Mouse (Mus musculus): ENCODE data around the gene Sgce. TPM values are rescaled to one million over a fixed set of nuclear protein-coding genes. Genes with fewer than 3 reads are reported as not detected.
"Not testable (repeated sequence)": the region's sequence is repeated elsewhere in the genome, so short reads cannot be mapped to it uniquely, and the experiment has no call there.

Sgce gene
- 57.1 and 59.3 TPM in 2 replicates for polyA plus RNA-seq (2014; fragmentation: Nextera tagmentation; extraction: Ambion mirVana)

GRCm38 (mm10) chr6:4746696-4747439 is at the start of gene Sgce, which contains the start of gene Peg10:
Gene Sgce, minus strand, starts transcription at chr6:4747207.
Gene Peg10, plus strand, starts transcription at chr6:4747306.
- H3K4me2 ChIP-seq (ENCODE audit: low read depth, low read length, severe bottlenecking): peak within 1 kb of the TSS; percentile 63
- H3K27ac ChIP-seq (ENCODE audit: low read depth, low read length): peak within 1 kb of the TSS; percentile 33; the same call in 1 of the 2 replicates
- DNase-seq (ENCODE audit: low spot score): peak; percentile 94
- WGBS: 61% methylated on average over 32 of the region's 38 CpGs
- H3K27me3 ChIP-seq (ENCODE audit: control insufficient read depth, insufficient read depth, low read length): no peaks in the 10 kb centered on the region
- peak within 1 kb of the TSS; percentile 78 for H3K9ac ChIP-seq (ENCODE audit: low read length)
- no peaks in the 10 kb centered on the region for H3K36me3 ChIP-seq (ENCODE audit: control insufficient read depth, insufficient read depth, low read length)
- ATAC-seq (replicated peaks; ENCODE audit: low FRiP score): peak; percentile 79
- peaks cover 6% of the 10 kb centered on the region; the same call in 1 of the 2 replicates for H3K9me3 ChIP-seq (ENCODE audit: control insufficient read depth, low read length)
- peak within 1 kb of the TSS; percentile 37 for H3K4me3 ChIP-seq (ENCODE audit: low read depth, low read length)
- H3K4me1 ChIP-seq (replicated peaks; ENCODE audit: control insufficient read depth, insufficient read depth, low read length): no peaks in the 10 kb centered on the region

GRCm38 (mm10) chr6:4796281-4796680 is 49.3 kb upstream of the Sgce start:
- H3K4me3 ChIP-seq (ENCODE audit: low read depth, low read length): no peak overlapping the region
- no peak overlapping the region for H3K9ac ChIP-seq (ENCODE audit: low read length)
- no peak overlapping the region for H3K27ac ChIP-seq (ENCODE audit: low read depth, low read length)
- H3K9me3 ChIP-seq (ENCODE audit: control insufficient read depth, low read length): no peaks in the 10 kb centered on the region
- H3K4me1 ChIP-seq (replicated peaks; ENCODE audit: control insufficient read depth, insufficient read depth, low read length): no peaks in the 10 kb centered on the region
- H3K36me3 ChIP-seq (ENCODE audit: control insufficient read depth, insufficient read depth, low read length): no peaks in the 10 kb centered on the region
- WGBS: 87% methylated on average over 1 of the region's 1 CpGs
- no peak for DNase-seq (ENCODE audit: low spot score)
- ATAC-seq (replicated peaks; ENCODE audit: low FRiP score): no peak
- H3K27me3 ChIP-seq (ENCODE audit: control insufficient read depth, insufficient read depth, low read length): no peaks in the 10 kb centered on the region
- H3K4me2 ChIP-seq (ENCODE audit: low read depth, low read length, severe bottlenecking): no peak overlapping the region

DNA sequence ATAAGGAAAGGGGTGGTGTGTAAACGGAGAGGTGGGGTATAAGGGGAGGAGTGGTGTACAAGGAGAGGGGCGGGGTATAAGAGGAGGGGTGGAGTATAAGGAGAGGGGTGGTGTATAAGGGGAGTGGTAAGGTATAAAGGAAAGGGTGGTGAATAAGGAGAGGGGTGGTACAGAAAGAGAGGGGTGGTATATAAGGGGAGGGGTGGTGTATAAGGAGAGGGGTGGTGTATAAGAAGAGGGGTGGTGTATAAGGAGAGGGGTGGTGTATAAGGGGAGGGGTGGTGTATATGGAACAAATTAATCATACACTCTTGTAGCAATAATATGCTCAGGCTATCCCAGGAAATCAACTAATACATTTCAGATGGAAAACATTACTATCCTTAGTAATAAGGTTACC is 15.2 kb upstream of the Sgce start:
- DNase-seq (ENCODE audit: low spot score) (no peak), ATAC-seq (replicated peaks; ENCODE audit: low FRiP score) (peak; percentile 97)
- no peak overlapping the region for H3K27ac ChIP-seq (ENCODE audit: low read depth, low read length)
- no peaks in the 10 kb centered on the region for H3K27me3 ChIP-seq (ENCODE audit: control insufficient read depth, insufficient read depth, low read length)
- H3K4me2 ChIP-seq (ENCODE audit: low read depth, low read length, severe bottlenecking): no peak overlapping the region
- H3K4me1 ChIP-seq (replicated peaks; ENCODE audit: control insufficient read depth, insufficient read depth, low read length): no peaks in the 10 kb centered on the region
- H3K9ac ChIP-seq (ENCODE audit: low read length): no peak overlapping the region
- 34% methylated on average over 2 of the region's 2 CpGs for WGBS
- no peak overlapping the region for H3K4me3 ChIP-seq (ENCODE audit: low read depth, low read length)
- H3K9me3 ChIP-seq (ENCODE audit: control insufficient read depth, low read length): no peaks in the 10 kb centered on the region
- H3K36me3 ChIP-seq (ENCODE audit: control insufficient read depth, insufficient read depth, low read length): no peaks in the 10 kb centered on the region

GRCm38 (mm10) chr6:4761415-4762142 is 14.6 kb upstream of the Sgce start:
- not testable (repeated sequence) for H3K27ac ChIP-seq (ENCODE audit: low read depth, low read length); H3K4me2 ChIP-seq (ENCODE audit: low read depth, low read length, severe bottlenecking); H3K9ac ChIP-seq (ENCODE audit: low read length); H3K4me3 ChIP-seq (ENCODE audit: low read depth, low read length); H3K4me1 ChIP-seq (replicated peaks; ENCODE audit: control insufficient read depth, insufficient read depth, low read length); H3K36me3 ChIP-seq (ENCODE audit: control insufficient read depth, insufficient read depth, low read length); DNase-seq (ENCODE audit: low spot score); H3K27me3 ChIP-seq (ENCODE audit: control insufficient read depth, insufficient read depth, low read length); H3K9me3 ChIP-seq (ENCODE audit: control insufficient read depth, low read length)
- 45% methylated on average over 3 of the region's 3 CpGs for WGBS
- ATAC-seq (replicated peaks; ENCODE audit: low FRiP score): peak; percentile 31; the same call in 1 of the 2 replicates

DNA sequence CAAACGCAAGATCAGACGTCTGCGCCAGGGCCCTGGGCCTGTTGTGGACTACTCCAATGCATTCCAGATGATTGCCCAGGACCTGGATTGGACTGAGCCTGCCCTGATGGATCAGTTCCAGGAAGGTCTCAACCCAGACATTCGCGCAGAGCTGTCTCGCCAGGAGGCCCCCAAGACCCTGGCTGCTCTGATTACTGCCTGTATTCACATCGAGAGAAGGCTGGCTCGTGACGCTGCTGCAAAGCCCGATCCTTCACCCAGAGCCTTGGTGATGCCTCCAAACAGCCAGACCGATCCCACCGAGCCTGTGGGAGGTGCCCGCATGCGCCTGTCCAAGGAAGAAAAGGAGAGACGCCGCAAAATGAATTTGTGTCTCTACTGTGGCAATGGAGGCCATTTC is 7.9 kb upstream of the Sgce start:
- ATAC-seq (replicated peaks; ENCODE audit: low FRiP score): no peak
- peaks cover 17% of the 10 kb centered on the region for H3K9me3 ChIP-seq (ENCODE audit: control insufficient read depth, low read length)
- H3K9ac ChIP-seq (ENCODE audit: low read length): no peak overlapping the region
- no peak for DNase-seq (ENCODE audit: low spot score)
- peaks cover 9% of the 10 kb centered on the region for H3K36me3 ChIP-seq (ENCODE audit: control insufficient read depth, insufficient read depth, low read length)
- H3K27ac ChIP-seq (ENCODE audit: low read depth, low read length): no peak overlapping the region
- no peak overlapping the region for H3K4me3 ChIP-seq (ENCODE audit: low read depth, low read length)
- no peaks in the 10 kb centered on the region for H3K27me3 ChIP-seq (ENCODE audit: control insufficient read depth, insufficient read depth, low read length)
- H3K4me1 ChIP-seq (replicated peaks; ENCODE audit: control insufficient read depth, insufficient read depth, low read length): no peaks in the 10 kb centered on the region
- 95% methylated on average over 16 of the region's 16 CpGs for WGBS
- H3K4me2 ChIP-seq (ENCODE audit: low read depth, low read length, severe bottlenecking): no peak overlapping the region

DNA sequence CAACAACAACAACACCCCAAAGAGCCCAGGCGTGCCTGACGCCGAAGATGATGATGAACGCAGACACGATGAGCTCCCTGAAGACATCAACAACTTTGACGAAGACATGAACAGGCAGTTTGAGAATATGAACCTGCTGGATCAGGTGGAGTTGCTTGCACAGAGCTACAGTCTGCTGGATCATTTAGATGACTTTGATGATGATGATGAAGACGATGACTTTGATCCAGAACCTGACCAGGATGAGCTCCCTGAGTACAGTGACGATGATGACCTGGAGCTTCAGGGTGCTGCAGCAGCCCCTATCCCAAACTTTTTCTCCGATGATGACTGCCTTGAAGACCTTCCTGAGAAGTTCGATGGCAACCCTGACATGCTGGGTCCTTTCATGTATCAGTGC is 7.3 kb upstream of the Sgce start:
- WGBS: 97% methylated on average over 10 of the region's 10 CpGs

GRCm38 (mm10) chr6:4751355-4751754 is 4.3 kb upstream of the Sgce start:
- Histone ChIP-seq H3K4me1 (replicated peaks; ENCODE audit: control insufficient read depth, insufficient read depth, low read length) (no peaks in the 10 kb centered on the region), H3K9me3 (ENCODE audit: control insufficient read depth, low read length) (peaks cover 19% of the 10 kb centered on the region), H3K9ac (ENCODE audit: low read length) (no peak overlapping the region), H3K36me3 (ENCODE audit: control insufficient read depth, insufficient read depth, low read length) (peaks cover 9% of the 10 kb centered on the region), H3K4me2 (ENCODE audit: low read depth, low read length, severe bottlenecking) (no peak overlapping the region), H3K27ac (ENCODE audit: low read depth, low read length) (no peak overlapping the region), H3K4me3 (ENCODE audit: low read depth, low read length) (no peak overlapping the region), H3K27me3 (ENCODE audit: control insufficient read depth, insufficient read depth, low read length) (no peaks in the 10 kb centered on the region)
- DNase-seq (ENCODE audit: low spot score) (no peak), ATAC-seq (replicated peaks; ENCODE audit: low FRiP score) (no peak)
- 81% methylated on average over 4 of the region's 4 CpGs for WGBS

More for the DNA sequence above, 7.3 kb upstream of the Sgce start:
- Histone ChIP-seq H3K4me1 (replicated peaks; ENCODE audit: control insufficient read depth, insufficient read depth, low read length) (no peaks in the 10 kb centered on the region), H3K9ac (ENCODE audit: low read length) (no peak overlapping the region), H3K27me3 (ENCODE audit: control insufficient read depth, insufficient read depth, low read length) (no peaks in the 10 kb centered on the region), H3K36me3 (ENCODE audit: control insufficient read depth, insufficient read depth, low read length) (peaks cover 9% of the 10 kb centered on the region), H3K9me3 (ENCODE audit: control insufficient read depth, low read length) (peaks cover 17% of the 10 kb centered on the region), H3K27ac (ENCODE audit: low read depth, low read length) (no peak overlapping the region), H3K4me2 (ENCODE audit: low read depth, low read length, severe bottlenecking) (no peak overlapping the region), H3K4me3 (ENCODE audit: low read depth, low read length) (no peak overlapping the region)
- DNase-seq (ENCODE audit: low spot score): no peak
- ATAC-seq (replicated peaks; ENCODE audit: low FRiP score): no peak

GRCm38 (mm10) chr6:4749091-4749490 is 2.1 kb upstream of the Sgce start:
- 55% methylated on average over 22 of the region's 22 CpGs for WGBS
- peak overlapping the region; percentile 37 for H3K4me3 ChIP-seq (ENCODE audit: low read depth, low read length)
- H3K27me3 ChIP-seq (ENCODE audit: control insufficient read depth, insufficient read depth, low read length): no peaks in the 10 kb centered on the region
- DNase-seq (ENCODE audit: low spot score) (peak; percentile 98), ATAC-seq (replicated peaks; ENCODE audit: low FRiP score) (peak; percentile 91)
- no peaks in the 10 kb centered on the region for H3K36me3 ChIP-seq (ENCODE audit: control insufficient read depth, insufficient read depth, low read length)
- H3K4me2 ChIP-seq (ENCODE audit: low read depth, low read length, severe bottlenecking): peak overlapping the region; percentile 63
- no peak overlapping the region for H3K27ac ChIP-seq (ENCODE audit: low read depth, low read length)
- no peak overlapping the region for H3K9ac ChIP-seq (ENCODE audit: low read length)
- H3K4me1 ChIP-seq (replicated peaks; ENCODE audit: control insufficient read depth, insufficient read depth, low read length): no peaks in the 10 kb centered on the region
- peaks cover 6% of the 10 kb centered on the region; the same call in 1 of the 2 replicates for H3K9me3 ChIP-seq (ENCODE audit: control insufficient read depth, low read length)
